Mouse (Mus musculus) heart, embryonic 15.5 days (tissue): Measurements from ENCODE around the gene Clip2. TPM values are rescaled to one million over a fixed set of nuclear protein-coding genes. Genes with fewer than 3 reads are reported as not detected.
"Not testable (repeated sequence)": the region's sequence is repeated elsewhere in the genome, so short reads cannot be mapped to it uniquely, and the experiment has no call there.

Experiments
- ATAC-seq: fragments of 200-750 bp; cut with Nextera tagmentation; replicated peaks from 2 replicates; pipeline ENCODE4 v1.8.0; 2017; ENCODE audit warnings: low read depth, moderate TSS enrichment; ENCODE audit not compliant: insufficient number of reproducible peaks, insufficient read depth, low FRiP score
- H3K27ac ChIP-seq: fragments of 300-500 bp; sonication (generic); 2 replicates; pipeline ENCODE4 v1.5.1; 2015; ENCODE audit warnings: mild to moderate bottlenecking, inconsistent platforms
- H3K27me3 ChIP-seq: fragments of 300-500 bp; sonication (generic); 2 replicates; pipeline ENCODE4 v1.6.1; 2015; ENCODE audit warnings: inconsistent platforms
- H3K36me3 ChIP-seq: fragments of 300-500 bp; sonication (generic); 2 replicates; pipeline ENCODE4 v1.6.1; 2015; ENCODE audit warnings: mild to moderate bottlenecking, inconsistent platforms
- H3K4me1 ChIP-seq: fragments of 300-500 bp; sonication (generic); replicated peaks from 2 replicates; pipeline ENCODE4 v1.6.1; 2015; ENCODE audit warnings: inconsistent platforms
- H3K4me2 ChIP-seq: fragments of 300-500 bp; sonication (generic); 2 replicates; pipeline ENCODE4 v1.6.1; 2015; ENCODE audit warnings: inconsistent platforms, mild to moderate bottlenecking, moderate library complexity
- H3K4me3 ChIP-seq: fragments of 300-500 bp; sonication (generic); 2 replicates; pipeline ENCODE4 v1.5.1; 2015; ENCODE audit warnings: mild to moderate bottlenecking, inconsistent platforms
- H3K9ac ChIP-seq: fragments of 300-500 bp; sonication (generic); 2 replicates; pipeline ENCODE4 v1.6.1; 2015; ENCODE audit warnings: mild to moderate bottlenecking, inconsistent platforms
- H3K9me3 ChIP-seq: fragments of 300-500 bp; sonication (generic); replicated peaks from 2 replicates; pipeline ENCODE4 v1.6.1; 2016; ENCODE audit warnings: inconsistent platforms
- WGBS: fragments of 180-500 bp; shearing (Covaris S2); methylation state at CpG from one replicate; pipeline ENCODE4 v1.1.7; 2015; ENCODE audit warnings: mixed read lengths; 5-methylcytosine and 5-hydroxymethylcytosine counted together
- polyA plus RNA-seq: library from polyadenylated mRNA; unstranded; fragments of >200 nt; fragmentation: Nextera tagmentation; extraction: Ambion mirVana; gene quantifications from 2 replicates; pipeline ENCODE4 v1.2.1, GENCODE M21; 2015

Gene Clip2
- polyA plus RNA-seq, 1 experiment from 2014 or later: 1.4 TPM

DNA sequence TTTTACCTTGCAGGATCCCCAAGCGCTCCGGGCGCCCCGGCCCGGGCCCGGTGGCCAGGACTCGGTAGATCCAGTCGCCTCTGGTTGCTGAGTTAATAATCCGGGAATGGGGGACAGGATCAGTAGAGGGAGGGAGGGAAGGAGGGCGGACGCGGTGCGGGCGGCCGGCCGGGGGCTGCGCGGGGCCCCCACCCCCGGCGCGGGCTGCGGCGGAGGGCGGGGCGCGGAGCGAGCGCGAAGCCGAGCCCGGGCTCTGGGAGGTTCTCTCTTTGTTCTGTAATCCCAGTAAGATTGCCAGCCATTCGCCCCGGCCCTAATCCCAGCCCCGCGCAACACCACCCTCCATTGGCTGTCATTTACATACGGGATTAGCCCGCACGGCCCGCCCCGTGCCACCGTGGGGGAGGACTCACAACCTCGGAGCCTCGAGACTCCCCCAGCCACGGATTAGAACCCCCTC is 95.7 kb downstream of the Clip2 start, which contains the start of gene Gtf2ird1:
TSS of gene Gtf2ird1 (minus strand) at position 214 of the 460 bp plus-strand sequence.
- H3K27ac ChIP-seq: peak within 1 kb of the TSS; percentile 90
- H3K4me1 ChIP-seq: peaks cover 27% of the 10 kb centered on the region
- H3K9ac ChIP-seq: peak within 1 kb of the TSS; percentile 82
- no peaks in the 10 kb centered on the region for H3K9me3 ChIP-seq
- H3K4me3 ChIP-seq: peak within 1 kb of the TSS; percentile 85
- H3K27me3 ChIP-seq: no peaks in the 10 kb centered on the region
- peaks cover 10% of the 10 kb centered on the region for H3K36me3 ChIP-seq
- under 1% methylated on average over 42 of the region's 44 CpGs for WGBS
- peak; percentile 71 for ATAC-seq
- H3K4me2 ChIP-seq: peak within 1 kb of the TSS; percentile 83

DNA sequence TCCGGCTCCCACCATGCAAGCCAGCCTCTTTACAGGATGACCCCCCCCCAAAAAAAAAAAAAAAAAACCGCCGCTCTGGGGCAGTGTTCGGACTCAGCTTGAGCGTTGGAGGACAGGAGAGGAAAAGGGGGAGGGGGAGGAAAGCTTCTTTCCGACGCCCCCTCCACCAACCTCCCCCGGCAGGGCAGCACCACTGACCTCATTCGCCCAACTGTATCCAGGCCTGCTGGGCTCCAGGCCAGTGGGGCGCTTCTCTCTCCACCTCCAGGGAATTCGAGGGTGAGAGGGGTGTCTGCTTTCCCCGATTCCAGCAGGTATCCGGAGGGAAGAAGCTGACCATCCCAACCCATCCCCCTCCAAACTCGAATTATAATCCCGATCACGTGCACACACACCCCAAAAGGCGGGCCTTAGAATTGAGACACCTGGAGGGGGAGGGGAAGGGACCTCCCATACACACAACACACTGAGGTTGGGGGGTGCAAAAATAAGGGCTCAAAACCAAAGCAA is 96.3 kb downstream of the Clip2 start:
- Histone ChIP-seq H3K4me1 (peaks cover 27% of the 10 kb centered on the region), H3K27ac (peak overlapping the region; percentile 90), H3K9me3 (no peaks in the 10 kb centered on the region), H3K9ac (peak overlapping the region; percentile 82), H3K4me3 (peak overlapping the region; percentile 85), H3K36me3 (peaks cover 10% of the 10 kb centered on the region), H3K27me3 (no peaks in the 10 kb centered on the region), H3K4me2 (peak overlapping the region; percentile 83)
- peak; percentile 64 for ATAC-seq
- WGBS: under 1% methylated on average over 17 of the region's 17 CpGs

DNA sequence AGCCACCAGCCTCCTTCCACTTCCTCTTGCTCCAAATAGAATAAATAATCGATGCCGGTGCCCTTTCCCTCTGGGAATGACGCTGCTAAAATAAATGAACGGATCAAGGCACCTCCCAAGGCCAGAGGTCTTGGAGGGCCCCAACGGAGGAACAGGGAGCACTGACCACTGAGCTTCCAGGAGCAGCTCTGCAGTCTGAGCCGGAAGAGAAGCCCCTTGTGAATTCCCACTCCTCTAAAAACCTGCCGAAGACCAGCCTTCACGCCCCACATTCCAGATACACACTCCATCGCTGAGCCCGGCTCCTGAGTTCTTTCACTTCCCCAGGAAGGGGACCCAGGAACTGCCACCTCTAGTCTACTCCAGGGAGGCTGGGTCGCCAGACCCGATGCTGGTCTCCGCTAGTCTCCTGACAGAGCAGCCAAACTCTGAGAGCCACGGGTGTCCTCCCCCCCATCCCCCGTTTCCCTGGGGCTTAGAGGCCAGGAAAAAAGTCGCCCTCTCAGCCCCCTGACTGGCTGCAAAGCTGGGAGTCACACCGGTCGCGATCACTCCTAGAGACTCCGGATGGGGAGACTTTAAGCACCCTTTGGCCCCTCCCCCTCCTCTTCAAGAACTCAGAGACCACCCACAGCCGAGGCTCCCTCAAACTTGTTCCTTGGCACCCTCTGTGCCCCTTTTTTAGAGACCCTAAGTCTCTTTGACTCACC is 96.9 kb downstream of the Clip2 start:
- Histone ChIP-seq H3K4me2 (peak overlapping the region; percentile 83), H3K4me1 (peaks cover 27% of the 10 kb centered on the region), H3K36me3 (peaks cover 10% of the 10 kb centered on the region), H3K27me3 (no peaks in the 10 kb centered on the region), H3K9me3 (no peaks in the 10 kb centered on the region), H3K9ac (peak overlapping the region; percentile 82), H3K4me3 (peak overlapping the region; percentile 85), H3K27ac (peak overlapping the region; percentile 90)
- ATAC-seq: no peak
- 2% methylated on average over 21 of the region's 21 CpGs for WGBS

DNA sequence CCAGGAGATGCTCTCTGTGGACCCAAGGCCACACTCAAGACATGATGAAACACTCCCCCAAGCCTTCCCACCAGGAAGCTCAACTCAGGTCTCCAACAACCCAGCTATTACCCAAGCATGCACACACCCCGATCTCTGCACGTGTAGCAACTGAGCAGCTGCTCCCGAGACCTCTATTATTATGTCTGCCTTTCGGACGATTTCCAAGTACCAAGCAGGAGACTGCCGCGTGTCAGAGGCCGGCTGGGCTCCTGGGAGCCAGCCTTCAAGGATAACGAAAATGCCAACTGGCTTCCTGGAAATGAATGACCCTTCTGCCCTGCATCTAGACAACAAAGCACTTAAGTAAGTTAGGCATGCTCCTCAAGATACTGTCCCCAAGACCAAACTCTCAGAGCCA is 97.8 kb downstream of the Clip2 start:
- Histone ChIP-seq H3K4me3 (peak overlapping the region; percentile 85), H3K4me1 (peaks cover 27% of the 10 kb centered on the region), H3K9me3 (no peaks in the 10 kb centered on the region), H3K27ac (peak overlapping the region; percentile 90; the same call in 1 of the 2 replicates), H3K36me3 (peaks cover 10% of the 10 kb centered on the region), H3K27me3 (no peaks in the 10 kb centered on the region), H3K9ac (peak overlapping the region; percentile 82; the same call in 1 of the 2 replicates), H3K4me2 (peak overlapping the region; percentile 83)
- ATAC-seq: no peak
- WGBS: 34% methylated on average over 9 of the region's 9 CpGs

DNA sequence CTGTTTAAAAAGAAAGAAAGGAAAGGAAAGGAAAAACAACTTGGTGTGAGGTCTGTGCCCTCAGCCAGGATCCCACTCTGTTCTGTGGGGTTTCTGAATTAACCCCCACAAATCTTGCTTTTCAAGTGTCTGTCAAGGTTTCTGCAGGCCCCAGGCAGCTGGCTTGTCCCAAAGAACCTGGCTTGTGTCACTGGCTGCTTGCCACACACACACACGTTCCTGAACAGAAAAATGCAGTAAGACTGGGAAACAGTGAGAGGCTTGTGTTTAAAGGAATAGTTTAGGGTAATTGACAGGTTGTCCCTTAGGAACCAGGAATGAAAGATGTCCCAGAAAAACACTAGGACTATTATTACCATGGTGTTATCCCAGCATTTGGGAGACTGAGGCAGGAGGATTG is 98.7 kb downstream of the Clip2 start:
- Histone ChIP-seq H3K4me2 (no peak overlapping the region), H3K36me3 (peaks cover 10% of the 10 kb centered on the region), H3K4me3 (no peak overlapping the region), H3K9ac (0 out of 2 replicates have a peak overlapping the region, but pooled peaks have one; percentile 0), H3K9me3 (no peaks in the 10 kb centered on the region), H3K4me1 (peaks cover 27% of the 10 kb centered on the region), H3K27me3 (no peaks in the 10 kb centered on the region), H3K27ac (0 out of 2 replicates have a peak overlapping the region, but pooled peaks have one; percentile 7)
- ATAC-seq: no peak
- WGBS: 12% methylated on average over 1 of the region's 1 CpGs

DNA sequence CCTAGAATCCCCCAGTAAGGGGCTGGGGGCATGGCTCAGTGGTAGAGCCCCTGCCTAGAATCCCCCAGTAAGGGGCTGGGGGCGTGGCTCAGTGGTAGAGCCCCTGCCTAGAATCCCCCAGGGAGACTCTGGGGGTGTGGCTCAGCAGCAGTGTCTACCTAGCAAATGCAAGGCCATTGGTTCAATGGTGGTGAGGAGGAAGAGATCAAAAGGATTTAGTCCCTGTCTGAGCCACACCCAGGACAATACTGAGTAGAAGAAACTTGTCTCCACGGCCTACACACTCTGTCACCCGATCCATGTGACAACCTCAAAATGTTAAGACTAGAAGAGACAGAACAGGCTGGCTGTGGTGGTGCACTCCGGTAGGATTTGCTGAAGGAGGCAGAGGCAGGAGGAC is 105.5 kb downstream of the Clip2 start:
- H3K9me3 ChIP-seq, H3K4me2 ChIP-seq, H3K27ac ChIP-seq, H3K9ac ChIP-seq, ATAC-seq, H3K4me3 ChIP-seq, H3K36me3 ChIP-seq, H3K27me3 ChIP-seq: not testable (repeated sequence)
- WGBS: 90% methylated on average over 4 of the region's 4 CpGs
- peaks cover 24% of the 10 kb centered on the region for H3K4me1 ChIP-seq

DNA sequence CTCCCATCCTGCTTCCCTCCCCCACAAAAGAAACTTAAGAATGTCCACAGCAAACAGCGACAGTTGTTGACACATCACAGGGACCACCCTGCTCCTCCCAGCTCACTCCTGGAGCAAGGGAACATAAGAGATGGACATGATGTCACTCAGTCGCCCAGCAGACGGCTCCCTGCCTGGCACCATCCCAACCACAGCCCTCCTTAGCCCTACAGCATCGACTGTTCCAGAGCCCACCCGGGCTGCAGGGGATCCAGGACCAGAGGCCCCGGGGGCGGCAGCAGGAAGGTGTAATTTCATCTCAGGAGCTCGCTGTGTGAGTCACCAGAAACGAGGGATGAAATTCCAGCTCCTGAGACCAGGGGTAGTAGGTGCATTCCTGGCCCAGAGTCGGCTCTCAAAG is 106.3 kb downstream of the Clip2 start:
- Histone ChIP-seq H3K9me3 (no peaks in the 10 kb centered on the region), H3K4me2 (peak overlapping the region; percentile 2; the same call in 1 of the 2 replicates), H3K27ac (peak overlapping the region; percentile 72), H3K4me1 (peaks cover 33% of the 10 kb centered on the region), H3K4me3 (no peak overlapping the region), H3K27me3 (no peaks in the 10 kb centered on the region), H3K36me3 (peaks cover 4% of the 10 kb centered on the region; the same call in 1 of the 2 replicates), H3K9ac (no peak overlapping the region)
- no peak for ATAC-seq
- 17% methylated on average over 10 of the region's 10 CpGs for WGBS

DNA sequence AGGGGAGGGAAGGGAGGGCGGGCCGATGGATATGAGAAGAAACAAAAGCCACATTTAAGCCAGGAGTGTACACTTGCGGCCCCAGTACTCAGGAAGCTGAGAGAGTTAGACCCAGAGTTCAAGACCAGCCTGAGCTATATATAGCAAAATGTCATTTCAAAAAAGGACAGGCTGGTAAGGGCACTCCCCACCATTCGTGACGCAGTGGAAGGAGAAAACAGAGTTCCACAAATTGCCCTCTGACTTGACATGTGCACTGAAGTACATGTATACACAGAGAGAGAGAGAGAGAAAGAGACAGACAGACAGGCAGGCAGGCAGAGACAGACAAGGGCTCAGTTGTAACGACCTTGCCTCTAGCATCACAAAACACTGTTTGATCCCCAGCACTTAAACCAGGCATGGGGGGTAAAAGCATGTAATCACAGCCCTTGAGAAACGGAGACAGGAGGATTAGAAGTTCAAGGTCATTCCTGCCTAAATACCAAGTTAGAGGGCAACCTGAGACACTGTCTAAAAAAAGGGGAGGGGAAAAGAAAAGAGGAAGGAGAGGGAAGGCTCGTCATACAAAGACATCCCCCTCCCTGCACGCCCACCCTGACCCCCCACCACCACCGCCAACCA is 106.9 kb downstream of the Clip2 start:
- Histone ChIP-seq H3K9me3 (no peaks in the 10 kb centered on the region), H3K4me3 (no peak overlapping the region), H3K4me2 (peak overlapping the region; percentile 2; the same call in 1 of the 2 replicates), H3K36me3 (peaks cover 4% of the 10 kb centered on the region; the same call in 1 of the 2 replicates), H3K4me1 (peaks cover 39% of the 10 kb centered on the region), H3K27ac (peak overlapping the region; percentile 72), H3K9ac (no peak overlapping the region), H3K27me3 (no peaks in the 10 kb centered on the region)
- ATAC-seq: 0 out of 2 replicates have a peak, but pooled peaks have one; percentile 4
- WGBS: 29% methylated on average over 10 of the region's 10 CpGs

DNA sequence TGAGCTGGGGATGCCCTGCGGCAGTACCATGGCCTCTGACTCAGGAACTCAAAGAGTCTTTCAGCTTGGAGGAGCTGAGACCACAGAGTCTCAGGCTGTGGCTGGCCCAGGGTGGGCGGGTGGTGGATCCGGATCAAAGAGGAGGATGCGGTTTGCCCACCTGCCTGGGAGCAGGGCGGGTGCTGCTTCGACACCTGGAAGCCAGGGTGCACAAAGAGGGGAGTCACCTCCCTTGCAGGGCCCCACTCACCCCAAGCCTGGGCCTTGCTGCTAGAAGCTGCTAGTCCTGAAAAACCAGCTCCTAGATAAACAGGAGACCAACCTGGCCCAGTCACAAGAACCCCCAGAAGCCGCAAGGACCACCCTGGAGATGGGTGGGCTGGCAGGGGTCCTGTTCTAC is 107.8 kb downstream of the Clip2 start:
- H3K4me3 ChIP-seq: no peak overlapping the region
- H3K27ac ChIP-seq: peak overlapping the region; percentile 72
- no peak for ATAC-seq
- peaks cover 47% of the 10 kb centered on the region for H3K4me1 ChIP-seq
- H3K36me3 ChIP-seq: peaks cover 4% of the 10 kb centered on the region; the same call in 1 of the 2 replicates
- no peak overlapping the region for H3K4me2 ChIP-seq
- 88% methylated on average over 7 of the region's 7 CpGs for WGBS
- H3K9me3 ChIP-seq: no peaks in the 10 kb centered on the region
- H3K9ac ChIP-seq: no peak overlapping the region
- H3K27me3 ChIP-seq: no peaks in the 10 kb centered on the region

DNA sequence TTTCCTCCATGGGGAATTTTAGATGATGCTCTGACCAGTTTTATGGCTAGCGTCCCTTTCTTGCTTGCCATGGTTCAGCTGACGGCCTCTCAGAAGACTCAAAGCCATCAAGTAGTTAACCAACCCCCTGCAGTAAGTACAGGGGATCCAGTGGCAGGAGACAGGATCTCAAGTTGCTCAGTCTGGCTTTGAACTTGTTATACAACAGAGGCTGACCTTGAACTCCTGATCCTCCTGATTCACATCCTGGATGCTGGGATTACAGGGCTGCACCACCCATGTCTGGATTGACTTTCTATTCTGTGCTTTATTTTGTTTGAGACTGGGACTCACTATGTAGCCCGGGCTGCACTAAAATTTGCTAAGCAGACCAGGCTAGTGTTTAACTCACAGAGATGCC is 110.2 kb downstream of the Clip2 start:
- no peaks in the 10 kb centered on the region for H3K27me3 ChIP-seq
- WGBS: 94% methylated on average over 3 of the region's 3 CpGs
- no peak overlapping the region for H3K4me3 ChIP-seq
- ATAC-seq: no peak
- H3K4me1 ChIP-seq: peaks cover 63% of the 10 kb centered on the region
- H3K4me2 ChIP-seq: no peak overlapping the region
- no peak overlapping the region for H3K9ac ChIP-seq
- no peak overlapping the region for H3K27ac ChIP-seq
- H3K36me3 ChIP-seq: peaks cover 4% of the 10 kb centered on the region; the same call in 1 of the 2 replicates
- no peaks in the 10 kb centered on the region for H3K9me3 ChIP-seq

DNA sequence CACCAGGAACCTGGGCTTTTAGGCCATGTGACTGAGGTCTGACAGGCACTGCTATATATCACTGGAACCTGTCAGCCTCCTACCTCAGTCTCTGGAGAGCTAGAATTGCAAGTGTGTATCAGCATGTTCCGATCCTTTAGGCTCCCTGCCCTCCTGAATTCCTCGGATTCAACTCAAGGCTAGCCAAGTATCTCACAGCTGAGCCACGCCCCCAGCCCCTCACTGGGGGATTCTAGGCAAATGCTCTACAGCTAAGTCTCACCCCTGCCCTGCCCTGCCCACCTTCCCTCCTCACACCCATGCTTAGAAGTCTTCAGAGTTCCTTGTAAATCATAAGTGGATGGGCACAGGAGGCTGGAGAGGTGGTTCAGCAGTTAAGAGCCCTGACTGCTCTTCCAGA is 111.1 kb downstream of the Clip2 start:
- Histone ChIP-seq H3K9ac (no peak overlapping the region), H3K27ac (peak overlapping the region; percentile 73), H3K4me1 (peaks cover 70% of the 10 kb centered on the region), H3K36me3 (peaks cover 4% of the 10 kb centered on the region; the same call in 1 of the 2 replicates), H3K4me3 (no peak overlapping the region), H3K27me3 (no peaks in the 10 kb centered on the region), H3K4me2 (peak overlapping the region; percentile 50; the same call in 1 of the 2 replicates), H3K9me3 (no peaks in the 10 kb centered on the region)
- 24% methylated on average over 3 of the region's 3 CpGs for WGBS
- no peak for ATAC-seq
